Mouse (Mus musculus) layer of hippocampus, postnatal 10 days (tissue): ENCODE measurements around the gene Bdh1. TPM values are rescaled to one million over a fixed set of nuclear protein-coding genes. Genes with fewer than 3 reads are reported as not detected.
"Not testable (repeated sequence)": the region's sequence is repeated elsewhere in the genome, so short reads cannot be mapped to it uniquely, and the experiment has no call there.

Experiments
- DNase-seq, 2 experiments: peaks; one replicate each; pipeline ENCODE4 v3.0.0; 2021; ENCODE audit warnings: low spot score in 2 of 2
- total RNA-seq, 2 experiments: library from RNA; stranded (reverse); gene quantifications; 2 replicates each; pipeline ENCODE4 v1.2.3; 2021

Bdh1 gene
- total RNA-seq, 2 experiments from 2014 or later, result 261 to 306 TPM

GRCm38 (mm10) chr16:31462113-31462687, 40.1 kb downstream of the Bdh1 start:
- DNase-seq, result no peak

GRCm38 (mm10) chr16:31464953-31465352, 42.9 kb downstream of the Bdh1 start:
- DNase-seq, result no peak

GRCm38 (mm10) chr16:31465630-31466029, 43.5 kb downstream of the Bdh1 start:
- peak; percentile 65 to 78 for DNase-seq

GRCm38 (mm10) chr16:31466106-31466505, 44.0 kb downstream of the Bdh1 start:
- no peak for DNase-seq

GRCm38 (mm10) chr16:31470819-31471218, 48.7 kb downstream of the Bdh1 start:
- not testable (repeated sequence) for DNase-seq

GRCm38 (mm10) chr16:31471994-31472393, 49.9 kb downstream of the Bdh1 start:
- DNase-seq, result no peak

GRCm38 (mm10) chr16:31473226-31473625, 51.1 kb downstream of the Bdh1 start:
- no peak for DNase-seq

GRCm38 (mm10) chr16:31475123-31475968, 53.3 kb downstream of the Bdh1 start:
- DNase-seq, result no peak

- DNase-seq, result no peak
Observed at GRCm38 (mm10) chr16:31476872-31477603, 55.0 kb downstream of the Bdh1 start.

- DNase-seq, result no peak
Observed at GRCm38 (mm10) chr16:31485336-31485735, 63.3 kb downstream of the Bdh1 start.

- no peak for DNase-seq
Observed at GRCm38 (mm10) chr16:31487266-31487665, 65.2 kb downstream of the Bdh1 start.

GRCm38 (mm10) chr16:31489096-31489495, 67.0 kb downstream of the Bdh1 start:
- no peak for DNase-seq

- no peak for DNase-seq
Observed at GRCm38 (mm10) chr16:31490967-31491366, 68.9 kb downstream of the Bdh1 start.

- peak in 1 of 2 experiments; percentile 47 for DNase-seq
Observed at GRCm38 (mm10) chr16:31492921-31493549, 71.0 kb downstream of the Bdh1 start.

- no peak for DNase-seq
Observed at GRCm38 (mm10) chr16:31493550-31493965, 71.5 kb downstream of the Bdh1 start.

GRCm38 (mm10) chr16:31493991-31494390, 71.9 kb downstream of the Bdh1 start:
- DNase-seq, result no peak

- DNase-seq, result no peak
Observed at GRCm38 (mm10) chr16:31495356-31495755, 73.3 kb downstream of the Bdh1 start.

- no peak for DNase-seq
Observed at GRCm38 (mm10) chr16:31495769-31496168, 73.7 kb downstream of the Bdh1 start.

- DNase-seq, result no peak
Observed at GRCm38 (mm10) chr16:31498336-31498735, 76.3 kb downstream of the Bdh1 start.

- DNase-seq, result no peak
Observed at GRCm38 (mm10) chr16:31499021-31499420, 76.9 kb downstream of the Bdh1 start.

GRCm38 (mm10) chr16:31499681-31500310, 77.7 kb downstream of the Bdh1 start:
- peak; percentile 41 to 49 for DNase-seq
